Mouse (Mus musculus) heart, postnatal 0 days (tissue): ENCODE data around the gene Gm21292. TPM values are rescaled to one million over a fixed set of nuclear protein-coding genes. Genes with fewer than 3 reads are reported as not detected.
"Not testable (repeated sequence)": the region's sequence is repeated elsewhere in the genome, so short reads cannot be mapped to it uniquely, and the experiment has no call there.

Source experiments
- ATAC-seq: fragments of 200-750 bp; cut with Nextera tagmentation; 2 replicates; pipeline ENCODE4 v1.8.0; 2017; ENCODE audit warnings: low read depth, moderate number of reproducible peaks, moderate library complexity; ENCODE audit not compliant: insufficient read depth
- DNase-seq: peaks from one replicate; pipeline ENCODE4 v3.0.0-alpha.2; 2016; ENCODE audit warnings: low spot score
- H3K27ac ChIP-seq: fragments of 300-500 bp; sonication (generic); 2 replicates; pipeline ENCODE4 v1.5.1; 2014; ENCODE audit warnings: low read depth, mild to moderate bottlenecking
- H3K27me3 ChIP-seq: fragments of 300-500 bp; sonication (generic); 2 replicates; pipeline ENCODE4 v1.6.1; 2014; ENCODE audit warnings: low read length, mixed read lengths; ENCODE audit not compliant: control insufficient read depth, insufficient read depth
- H3K36me3 ChIP-seq: fragments of 300-500 bp; sonication (generic); replicated peaks from 2 replicates; pipeline ENCODE4 v1.6.1; 2014; ENCODE audit warnings: low read length, mixed read lengths; ENCODE audit not compliant: control insufficient read depth, insufficient read depth
- H3K4me1 ChIP-seq: fragments of 300-500 bp; sonication (generic); 2 replicates; pipeline ENCODE4 v1.6.1; 2014; ENCODE audit warnings: antibody characterized with exemption; ENCODE audit not compliant: control insufficient read depth, insufficient read depth
- H3K4me2 ChIP-seq: fragments of 300-500 bp; sonication (generic); 2 replicates; pipeline ENCODE4 v1.6.1; 2014; ENCODE audit warnings: low read depth, mild to moderate bottlenecking, low read length, moderate library complexity
- H3K4me3 ChIP-seq: fragments of 300-500 bp; sonication (generic); 2 replicates; pipeline ENCODE4 v1.5.1; 2014; ENCODE audit warnings: low read depth, low read length
- H3K9ac ChIP-seq: fragments of 300-500 bp; sonication (generic); replicated peaks from 2 replicates; pipeline ENCODE4 v1.6.1; 2014; ENCODE audit warnings: low read depth, low read length, mixed read lengths
- H3K9me3 ChIP-seq: fragments of 300-500 bp; sonication (generic); replicated peaks from 2 replicates; pipeline ENCODE4 v1.6.1; 2016; ENCODE audit warnings: low read length; ENCODE audit not compliant: control insufficient read depth
- WGBS: fragments of 180-500 bp; shearing (Covaris S2); extraction: QIAGEN DNeasy Blood & Tissue Kit; methylation state at CpG from one replicate; pipeline ENCODE4 v1.1.7; 2014; 5-methylcytosine and 5-hydroxymethylcytosine counted together
- polyA plus RNA-seq: library from polyadenylated mRNA; unstranded; fragments of >200 nt; fragmentation: Nextera tagmentation; extraction: Ambion mirVana; gene quantifications from 2 replicates; pipeline ENCODE4 v1.2.1, GENCODE M21; 2015
- total RNA-seq: library from RNA; depleted of rRNA; stranded (reverse); fragments of >200 nt; gene quantifications from 2 replicates; pipeline ENCODE4 v1.2.3, GENCODE M21; 2014; ENCODE audit warnings: low replicate concordance; rRNA removed

Gene Gm21292
- total RNA-seq (not detected in 2 replicates), polyA plus RNA-seq (not detected in 2 replicates)

GRCm38 (mm10) chrY:9133824-9134223 is at the start of gene Gm21292:
Gm21292 (minus strand) TSS chrY:9133924.
- not testable (repeated sequence) for H3K4me2 ChIP-seq, ATAC-seq, H3K9ac ChIP-seq, H3K27ac ChIP-seq, H3K9me3 ChIP-seq, H3K36me3 ChIP-seq, H3K4me1 ChIP-seq, H3K4me3 ChIP-seq, DNase-seq, H3K27me3 ChIP-seq
- WGBS, result no CpG with 5 or more reads among the region's 2 CpGs

Other genes with a start within 250 kb of the Gm21292 start
- gene Gm21721, start 68.3 kb upstream of the Gm21292 start, total RNA-seq, result not detected in 2 replicates
- not detected in 2 replicates for gene Gm21721, start 68.3 kb upstream of the Gm21292 start, polyA plus RNA-seq
- not detected in 2 replicates for gene Gm21812, start 213.3 kb upstream of the Gm21292 start, total RNA-seq
- not detected in 2 replicates for gene Gm21812, start 213.3 kb upstream of the Gm21292 start, polyA plus RNA-seq